Mouse (Mus musculus): ENCODE data around the gene 1600002K03Rik. TPM values are rescaled to one million over a fixed set of nuclear protein-coding genes. Genes with fewer than 3 reads are reported as not detected.

The 1600002K03Rik gene
- polyA plus RNA-seq, 1 experiment from 2014 or later: 9.7 TPM

- peaks cover 65% of the 10 kb centered on the region for H3K36me3 ChIP-seq
- H3K9me3 ChIP-seq: no peaks in the 10 kb centered on the region
- ATAC-seq (ENCODE audit: low FRiP score, low read depth): no peak
- 1% methylated on average over 50 of the region's 71 CpGs for WGBS
- H3K4me2 ChIP-seq (replicated peaks): peak overlapping the region; percentile 93
- H3K4me3 ChIP-seq: peak overlapping the region; percentile 98
- no peaks in the 10 kb centered on the region for H3K27me3 ChIP-seq
- H3K9ac ChIP-seq: peak overlapping the region; percentile 100
- peak overlapping the region; percentile 100 for H3K27ac ChIP-seq
- peaks cover 67% of the 10 kb centered on the region for H3K4me1 ChIP-seq
These were observed 22.2 kb upstream of the 1600002K03Rik start for GRCm38 (mm10) chr10:80150226-80151210.

GRCm38 (mm10) chr10:80151211-80152034 lies 21.3 kb upstream of the 1600002K03Rik start:
- under 1% methylated on average over 26 of the region's 26 CpGs for WGBS
- Histone ChIP-seq H3K4me3 (peak overlapping the region; percentile 98), H3K9ac (peak overlapping the region; percentile 100), H3K4me1 (peaks cover 67% of the 10 kb centered on the region), H3K27ac (peak overlapping the region; percentile 100), H3K4me2 (replicated peaks) (peak overlapping the region; percentile 93), H3K27me3 (no peaks in the 10 kb centered on the region), H3K36me3 (peaks cover 65% of the 10 kb centered on the region), H3K9me3 (no peaks in the 10 kb centered on the region)
- ATAC-seq (ENCODE audit: low FRiP score, low read depth): no peak

GRCm38 (mm10) chr10:80152071-80152872 lies 20.5 kb upstream of the 1600002K03Rik start:
- H3K36me3 ChIP-seq: peaks cover 68% of the 10 kb centered on the region
- peak overlapping the region; percentile 100 for H3K27ac ChIP-seq
- H3K4me1 ChIP-seq: peaks cover 67% of the 10 kb centered on the region
- 5% methylated on average over 15 of the region's 15 CpGs for WGBS
- H3K27me3 ChIP-seq: no peaks in the 10 kb centered on the region
- H3K9ac ChIP-seq: peak overlapping the region; percentile 100
- peak overlapping the region; percentile 93 for H3K4me2 ChIP-seq (replicated peaks)
- peak overlapping the region; percentile 98 for H3K4me3 ChIP-seq
- no peak for ATAC-seq (ENCODE audit: low FRiP score, low read depth)
- no peaks in the 10 kb centered on the region for H3K9me3 ChIP-seq

DNA sequence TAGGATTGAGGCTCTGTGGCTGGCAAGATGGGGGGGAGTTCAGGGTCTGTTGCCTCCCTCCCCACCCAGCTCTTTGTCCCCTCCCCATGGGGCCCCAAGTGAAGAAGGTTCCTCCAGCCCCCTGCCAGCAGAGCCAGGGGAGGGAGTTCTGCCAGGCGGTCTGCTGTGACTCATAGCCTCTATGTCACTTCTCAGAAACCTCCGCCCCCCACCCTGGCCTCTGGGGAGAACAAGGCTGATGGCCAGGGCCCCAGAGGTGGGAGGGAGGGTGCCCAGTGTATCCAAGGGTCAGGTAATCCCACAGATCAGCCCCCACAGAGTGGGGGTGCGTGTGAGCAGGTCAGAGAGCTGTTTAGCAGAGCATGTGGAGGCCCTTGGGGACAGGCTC lies 19.9 kb upstream of the 1600002K03Rik start:
- peaks cover 72% of the 10 kb centered on the region for H3K36me3 ChIP-seq
- H3K27me3 ChIP-seq: no peaks in the 10 kb centered on the region
- peak overlapping the region; percentile 100 for H3K9ac ChIP-seq
- H3K27ac ChIP-seq: peak overlapping the region; percentile 100
- no peak for ATAC-seq (ENCODE audit: low FRiP score, low read depth)
- peak overlapping the region; percentile 98 for H3K4me3 ChIP-seq
- peaks cover 67% of the 10 kb centered on the region for H3K4me1 ChIP-seq
- 46% methylated on average over 3 of the region's 3 CpGs for WGBS
- H3K9me3 ChIP-seq: no peaks in the 10 kb centered on the region
- H3K4me2 ChIP-seq (replicated peaks): peak overlapping the region; percentile 93

DNA sequence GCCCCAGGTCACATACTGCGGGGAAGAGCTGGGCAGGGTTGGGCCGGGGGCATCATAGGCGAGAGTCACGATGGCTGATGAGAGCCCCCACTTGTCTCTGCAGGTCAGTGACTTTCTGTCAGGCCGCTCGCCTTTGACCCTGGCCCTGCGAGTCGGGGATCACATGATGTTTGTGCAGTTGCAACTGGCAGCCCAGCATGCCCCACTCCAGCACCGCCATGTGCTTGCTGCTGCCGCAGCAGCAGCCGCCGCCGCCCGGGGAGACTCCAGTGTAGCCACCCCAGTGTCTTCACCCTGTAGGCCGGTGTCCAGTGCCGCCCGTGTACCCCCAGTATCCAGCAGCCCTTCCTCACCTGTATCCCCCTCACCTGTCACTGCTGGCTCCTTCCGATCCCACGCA lies 19.0 kb upstream of the 1600002K03Rik start:
- ATAC-seq (ENCODE audit: low FRiP score, low read depth): no peak
- peaks cover 72% of the 10 kb centered on the region for H3K36me3 ChIP-seq
- peak overlapping the region; percentile 93 for H3K4me2 ChIP-seq (replicated peaks)
- H3K9ac ChIP-seq: peak overlapping the region; percentile 100
- no peaks in the 10 kb centered on the region for H3K27me3 ChIP-seq
- H3K27ac ChIP-seq: 0 out of 2 replicates have a peak overlapping the region, but pooled peaks have one; percentile 100
- peaks cover 73% of the 10 kb centered on the region for H3K4me1 ChIP-seq
- H3K9me3 ChIP-seq: no peaks in the 10 kb centered on the region
- H3K4me3 ChIP-seq: peak overlapping the region; percentile 98; the same call in 1 of the 2 replicates
- 87% methylated on average over 19 of the region's 19 CpGs for WGBS

GRCm38 (mm10) chr10:80154384-80154783 lies 18.4 kb upstream of the 1600002K03Rik start:
- ATAC-seq (ENCODE audit: low FRiP score, low read depth): no peak
- Histone ChIP-seq H3K4me3 (0 out of 2 replicates have a peak overlapping the region, but pooled peaks have one; percentile 98), H3K27me3 (no peaks in the 10 kb centered on the region), H3K27ac (no peak overlapping the region), H3K4me1 (peaks cover 80% of the 10 kb centered on the region), H3K4me2 (replicated peaks) (peak overlapping the region; percentile 93; the same call in 1 of the 2 replicates), H3K36me3 (peaks cover 72% of the 10 kb centered on the region), H3K9me3 (no peaks in the 10 kb centered on the region), H3K9ac (peak overlapping the region; percentile 1)
- 87% methylated on average over 7 of the region's 7 CpGs for WGBS

DNA sequence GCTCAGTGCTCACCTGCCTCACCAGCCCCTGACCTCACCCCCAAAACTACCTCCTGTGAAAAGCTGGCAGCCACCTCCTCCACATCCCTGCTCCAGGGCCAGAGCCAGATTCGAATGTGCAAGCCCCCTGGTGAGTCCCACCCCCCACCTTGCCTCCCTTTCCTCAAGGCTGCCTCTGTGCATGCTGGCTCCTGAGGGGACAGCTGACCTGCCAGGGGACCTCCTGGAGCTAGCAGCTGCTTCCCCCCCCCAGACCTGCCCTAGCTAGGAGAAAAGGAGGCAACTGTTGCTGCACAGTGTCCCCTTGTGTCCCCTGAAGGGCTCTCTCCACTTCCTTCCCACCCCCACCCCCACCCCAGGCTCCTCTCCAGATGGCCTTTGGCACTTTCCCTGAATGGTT lies 17.5 kb upstream of the 1600002K03Rik start:
- Histone ChIP-seq H3K9me3 (no peaks in the 10 kb centered on the region), H3K4me2 (replicated peaks) (peak overlapping the region; percentile 27; the same call in 1 of the 2 replicates), H3K36me3 (peaks cover 68% of the 10 kb centered on the region), H3K27me3 (no peaks in the 10 kb centered on the region), H3K27ac (peak overlapping the region; percentile 61; the same call in 1 of the 2 replicates), H3K9ac (0 out of 2 replicates have a peak overlapping the region, but pooled peaks have one; percentile 1), H3K4me1 (peaks cover 84% of the 10 kb centered on the region), H3K4me3 (0 out of 2 replicates have a peak overlapping the region, but pooled peaks have one; percentile 1)
- WGBS: 43% methylated on average over 1 of the region's 1 CpGs
- no peak for ATAC-seq (ENCODE audit: low FRiP score, low read depth)

DNA sequence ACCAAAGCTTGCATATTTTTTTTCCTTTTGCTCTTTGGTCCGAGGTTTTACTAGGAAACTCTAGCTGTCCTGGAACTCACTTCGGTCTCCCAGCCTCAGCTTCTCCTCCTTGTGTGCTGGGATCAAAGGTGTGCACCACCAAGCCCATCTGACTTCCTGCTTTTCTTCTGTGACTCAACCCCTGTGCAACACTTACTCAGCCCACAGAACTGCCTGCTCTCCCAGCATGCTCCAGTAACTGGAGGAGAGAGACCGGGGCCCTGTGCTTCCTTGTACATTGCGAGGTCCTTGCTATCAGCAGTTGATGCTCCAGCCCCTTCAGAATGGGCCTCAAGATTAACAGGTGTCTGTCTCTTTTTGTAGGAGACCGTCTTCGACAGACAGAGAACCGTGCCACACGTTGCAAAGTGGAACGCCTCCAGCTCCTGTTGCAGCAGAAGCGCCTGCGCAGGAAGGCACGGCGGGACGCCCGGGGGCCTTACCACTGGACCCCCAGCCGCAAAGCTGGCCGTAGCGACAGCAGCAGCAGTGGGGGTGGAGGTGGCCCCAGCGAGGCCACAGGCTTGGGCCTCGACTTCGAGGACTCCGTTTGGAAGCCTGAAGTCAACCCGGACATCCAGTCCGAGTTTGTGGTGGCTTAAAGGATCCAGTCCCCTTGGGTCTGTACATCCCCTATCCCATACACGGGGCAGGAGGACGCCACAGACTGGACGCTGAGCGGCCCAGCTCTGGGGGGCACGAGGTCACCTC lies 16.6 kb upstream of the 1600002K03Rik start:
- no peak overlapping the region for H3K4me2 ChIP-seq (replicated peaks)
- H3K36me3 ChIP-seq: peaks cover 65% of the 10 kb centered on the region
- peaks cover 93% of the 10 kb centered on the region for H3K4me1 ChIP-seq
- no peaks in the 10 kb centered on the region for H3K27me3 ChIP-seq
- ATAC-seq (ENCODE audit: low FRiP score, low read depth): no peak
- H3K9ac ChIP-seq: peak overlapping the region; percentile 40
- H3K4me3 ChIP-seq: no peak overlapping the region
- WGBS: 86% methylated on average over 29 of the region's 29 CpGs
- peak overlapping the region; percentile 88; the same call in 1 of the 2 replicates for H3K27ac ChIP-seq
- no peaks in the 10 kb centered on the region for H3K9me3 ChIP-seq

DNA sequence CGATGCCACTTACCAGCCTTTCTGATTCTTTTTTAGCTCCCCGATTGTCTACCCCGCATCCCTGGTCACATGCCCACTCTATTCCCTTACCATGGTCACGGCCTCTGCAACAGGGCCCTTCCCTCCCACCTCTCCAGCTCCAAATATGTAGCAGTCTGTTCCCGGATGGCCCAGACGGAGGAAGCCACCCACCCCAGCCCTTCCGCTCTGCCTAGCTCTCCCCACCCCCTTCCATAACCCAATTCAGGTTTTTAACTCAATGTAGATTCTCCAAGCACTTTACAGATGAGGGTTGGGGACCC lies 16.0 kb upstream of the 1600002K03Rik start:
- WGBS: 56% methylated on average over 7 of the region's 7 CpGs
- H3K9ac ChIP-seq: peak overlapping the region; percentile 40; the same call in 1 of the 2 replicates
- H3K36me3 ChIP-seq: peaks cover 60% of the 10 kb centered on the region
- no peak overlapping the region for H3K4me2 ChIP-seq (replicated peaks)
- no peak overlapping the region for H3K4me3 ChIP-seq
- H3K9me3 ChIP-seq: no peaks in the 10 kb centered on the region
- no peaks in the 10 kb centered on the region for H3K27me3 ChIP-seq
- no peak for ATAC-seq (ENCODE audit: low FRiP score, low read depth)
- H3K4me1 ChIP-seq: peaks cover 95% of the 10 kb centered on the region
- peak overlapping the region; percentile 88; the same call in 1 of the 2 replicates for H3K27ac ChIP-seq

DNA sequence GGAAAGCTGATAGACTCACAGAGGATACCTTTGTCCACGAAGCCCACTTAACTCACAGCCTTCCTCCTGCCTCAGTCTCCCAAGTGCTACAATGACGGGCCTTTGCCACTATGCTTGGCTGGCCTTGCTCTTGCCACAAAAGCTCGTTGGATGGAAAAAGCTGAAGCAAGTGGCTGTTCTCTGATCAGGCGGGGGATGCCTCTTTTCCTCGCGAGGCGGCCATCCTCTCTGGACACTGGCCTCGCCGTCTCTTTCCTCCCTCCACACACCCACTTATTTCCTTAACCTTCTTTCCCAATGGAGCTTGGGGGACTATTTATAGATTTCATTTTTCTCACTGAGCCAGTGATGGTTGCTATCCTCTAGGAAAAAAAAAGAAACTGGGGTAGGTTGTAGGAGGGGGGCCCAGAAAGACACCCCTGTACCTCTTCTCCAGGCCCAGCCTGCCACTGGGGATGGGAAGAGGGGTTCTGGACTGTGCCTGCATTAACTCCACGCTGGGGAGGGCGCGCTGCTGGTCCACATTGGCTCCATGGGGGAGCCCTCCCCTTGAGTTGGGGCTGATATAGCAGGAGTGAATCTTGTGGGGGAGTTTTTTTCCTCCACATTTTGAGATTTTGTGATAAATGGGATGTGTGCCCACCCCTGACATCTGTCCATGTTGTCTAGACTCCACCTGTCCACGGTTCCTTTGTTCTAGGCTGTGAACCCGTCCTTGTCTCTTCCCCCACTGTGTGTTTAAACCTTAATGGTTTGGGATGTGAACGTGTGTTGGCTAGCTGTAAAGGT lies 15.4 kb upstream of the 1600002K03Rik start:
- Histone ChIP-seq H3K4me1 (peaks cover 95% of the 10 kb centered on the region), H3K36me3 (peaks cover 53% of the 10 kb centered on the region), H3K9ac (0 out of 2 replicates have a peak overlapping the region, but pooled peaks have one; percentile 40), H3K27ac (peak overlapping the region; percentile 88), H3K27me3 (no peaks in the 10 kb centered on the region), H3K9me3 (no peaks in the 10 kb centered on the region), H3K4me3 (0 out of 2 replicates have a peak overlapping the region, but pooled peaks have one; percentile 6), H3K4me2 (replicated peaks) (peak overlapping the region; percentile 75; the same call in 1 of the 2 replicates)
- ATAC-seq (ENCODE audit: low FRiP score, low read depth): no peak
- 67% methylated on average over 15 of the region's 15 CpGs for WGBS

Data from limb, embryonic 13.5 days (tissue).